Mouse (Mus musculus): ENCODE data around the gene Krt82.
"Not testable (repeated sequence)": the region's sequence is repeated elsewhere in the genome, so short reads cannot be mapped to it uniquely, and the experiment has no call there.

The Krt82 gene

DNA sequence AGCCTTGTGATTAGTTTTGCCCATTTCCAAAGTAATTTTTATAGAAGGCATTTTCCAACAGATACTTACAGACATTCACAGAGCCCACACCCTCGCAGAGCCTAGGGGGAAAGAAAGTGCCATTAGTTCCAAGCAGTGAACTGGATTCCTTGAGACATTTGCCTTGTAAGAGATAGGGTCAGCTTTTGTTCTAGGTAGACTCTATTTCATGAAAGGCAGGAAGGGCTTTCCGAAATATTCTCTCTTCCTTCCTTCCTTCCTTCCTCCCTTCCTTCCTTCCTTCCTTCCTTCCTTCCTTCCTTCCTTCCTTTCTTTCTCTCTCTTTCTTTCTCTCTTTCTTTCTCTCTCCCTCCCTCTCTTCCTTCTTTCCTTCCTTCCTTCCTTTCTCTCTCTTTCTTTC, 33.3 kb downstream of the Krt82 start, which contains the start of gene Gm49425:
Gm49425 (minus strand) TSS at position 101 of the 400 bp plus-strand sequence.
- not testable (repeated sequence) for DNase-seq (ENCODE audit: low spot score)

DNA sequence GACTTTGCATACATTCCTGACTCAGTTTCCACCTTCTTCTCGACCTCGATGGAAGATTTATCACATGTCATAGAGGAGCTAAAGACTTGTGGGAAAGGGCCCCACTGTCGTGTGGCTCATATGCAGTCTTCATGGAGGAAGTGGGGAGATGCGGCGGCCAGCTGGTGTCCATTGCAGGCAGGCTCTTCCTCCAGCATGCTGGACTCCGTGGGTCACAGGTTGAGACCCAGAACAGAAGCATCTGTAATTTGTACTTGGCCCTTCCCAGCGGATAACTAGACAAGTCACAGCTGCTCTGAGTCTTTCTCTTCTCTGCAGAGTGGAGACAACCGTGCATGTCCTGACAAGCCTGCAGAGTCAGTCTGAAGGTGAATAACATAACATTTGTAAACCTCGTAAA, 42.2 kb downstream of the Krt82 start:
- DNase-seq (ENCODE audit: low spot score): no peak

DNA sequence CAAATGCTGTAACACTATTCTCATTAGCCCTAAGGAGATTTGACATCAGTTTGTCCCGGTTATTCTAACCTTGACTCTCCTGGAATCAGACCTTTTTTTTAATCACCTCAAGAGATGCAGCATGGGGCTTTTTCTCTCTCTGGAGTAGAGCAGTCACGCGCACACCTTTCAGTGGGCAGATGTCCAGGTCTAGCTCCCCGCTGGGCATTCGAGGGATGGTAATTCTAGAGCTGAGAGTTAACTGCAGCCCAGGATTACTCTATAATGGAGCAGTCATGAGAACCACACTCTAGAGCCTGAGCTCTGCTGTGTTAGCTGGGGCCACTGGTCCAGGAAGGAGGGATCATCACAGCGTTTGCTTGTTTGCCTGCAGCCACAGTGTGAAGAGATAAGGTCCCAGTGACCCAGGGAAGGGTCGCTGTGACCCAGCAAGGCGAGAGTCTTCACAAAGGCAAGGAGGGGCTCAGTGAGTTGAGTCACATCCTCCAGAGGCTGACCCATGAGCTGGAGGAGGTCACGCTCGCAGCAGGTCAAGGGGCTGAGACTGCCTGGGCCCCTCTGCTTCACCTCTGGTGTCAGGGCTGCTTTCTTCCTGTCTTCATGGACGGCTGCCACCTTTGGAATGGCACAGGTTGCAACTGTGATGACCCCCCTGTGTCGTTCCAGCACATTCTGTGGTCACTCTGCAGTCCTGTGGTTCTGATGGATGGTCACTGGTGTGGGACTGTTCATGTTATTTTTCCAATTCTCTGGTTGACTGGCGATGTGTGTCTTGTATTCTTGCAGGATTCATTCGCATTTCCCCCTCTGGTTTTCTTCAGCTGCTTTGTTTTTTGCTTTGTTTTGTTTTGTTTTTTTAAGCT, 43.3 kb downstream of the Krt82 start:
- DNase-seq (ENCODE audit: low spot score): no peak

DNA sequence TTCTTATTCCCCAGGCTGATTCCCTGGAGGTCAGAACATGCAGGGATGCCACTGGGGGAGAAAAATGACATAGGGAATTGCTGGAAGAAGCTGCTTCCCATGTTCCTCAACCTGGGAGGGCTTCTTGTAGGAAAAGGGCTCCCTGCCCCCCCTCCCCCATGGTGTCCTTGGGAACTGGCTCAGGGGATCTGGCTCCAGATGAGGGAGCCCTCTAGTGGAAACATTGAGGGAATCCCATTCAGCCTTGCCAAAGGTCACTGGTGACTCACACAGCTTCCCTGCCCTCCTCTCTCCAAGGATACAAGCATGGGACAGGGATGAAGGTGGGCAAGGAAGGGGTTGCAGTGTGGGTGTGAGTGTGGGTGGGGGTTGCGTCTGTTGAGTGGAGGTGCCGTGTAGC, 53.3 kb downstream of the Krt82 start:
- DNase-seq (ENCODE audit: low spot score): peak; percentile 63

DNA sequence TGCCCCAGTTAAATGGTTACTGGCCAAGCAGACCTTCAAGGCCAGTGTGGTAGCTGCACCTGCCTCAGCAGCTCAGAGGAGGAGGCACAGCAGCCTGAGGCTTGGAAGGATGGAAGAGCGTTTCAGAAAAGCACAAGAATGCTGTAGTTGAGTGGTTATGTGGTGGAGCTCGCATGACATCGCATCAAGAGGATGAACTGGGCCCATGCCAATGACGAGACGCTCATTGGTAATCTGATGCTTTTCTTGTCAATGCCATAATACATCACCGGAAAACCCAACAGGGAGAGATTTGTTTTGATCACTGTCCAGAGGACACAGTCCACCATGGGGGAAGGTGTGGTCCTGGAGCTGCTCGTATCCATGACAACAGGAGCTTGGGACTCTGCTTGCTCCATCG, 55.2 kb downstream of the Krt82 start:
- no peak for DNase-seq (ENCODE audit: low spot score)

DNA sequence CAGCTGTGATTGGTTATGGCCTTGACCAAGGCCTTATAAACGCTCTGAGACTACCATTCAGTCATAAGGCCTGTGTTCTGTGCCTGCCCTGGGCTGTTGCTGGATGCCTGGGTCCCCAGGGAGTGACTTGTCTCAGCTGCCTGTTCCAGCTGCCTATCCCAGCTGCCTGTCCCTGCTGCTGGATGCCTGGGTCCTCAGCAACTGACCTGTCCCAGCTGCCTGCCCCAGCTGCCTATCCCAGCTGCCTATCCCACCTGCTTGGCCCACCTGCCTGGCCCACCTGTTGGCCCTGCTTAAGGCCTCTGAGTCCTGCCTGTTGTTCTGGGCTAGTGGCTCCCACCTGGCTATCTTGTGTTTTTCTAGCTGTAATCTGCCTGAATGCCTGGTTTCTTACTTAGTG, 56.3 kb downstream of the Krt82 start:
- DNase-seq (ENCODE audit: low spot score): no peak

DNA sequence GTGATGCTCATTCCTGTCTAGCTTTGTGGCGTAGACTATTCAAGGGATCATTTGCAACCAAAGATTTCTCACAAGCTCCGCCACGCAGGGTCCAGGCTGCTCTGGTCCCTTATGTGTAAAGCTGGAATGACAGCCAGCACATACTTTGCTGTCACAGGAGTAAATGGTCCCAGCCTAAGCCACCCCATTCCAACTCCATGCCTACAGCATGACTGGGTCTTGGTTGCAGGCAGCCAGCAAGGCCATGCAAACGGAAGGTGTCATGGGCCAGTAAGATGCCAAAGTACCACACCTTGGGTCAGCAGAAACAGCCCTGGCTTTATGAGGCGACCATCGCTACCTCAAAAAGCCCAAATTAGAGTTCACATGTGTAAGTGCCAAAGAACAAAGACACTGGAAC, 56.8 kb downstream of the Krt82 start:
- no peak for DNase-seq (ENCODE audit: low spot score)

DNA sequence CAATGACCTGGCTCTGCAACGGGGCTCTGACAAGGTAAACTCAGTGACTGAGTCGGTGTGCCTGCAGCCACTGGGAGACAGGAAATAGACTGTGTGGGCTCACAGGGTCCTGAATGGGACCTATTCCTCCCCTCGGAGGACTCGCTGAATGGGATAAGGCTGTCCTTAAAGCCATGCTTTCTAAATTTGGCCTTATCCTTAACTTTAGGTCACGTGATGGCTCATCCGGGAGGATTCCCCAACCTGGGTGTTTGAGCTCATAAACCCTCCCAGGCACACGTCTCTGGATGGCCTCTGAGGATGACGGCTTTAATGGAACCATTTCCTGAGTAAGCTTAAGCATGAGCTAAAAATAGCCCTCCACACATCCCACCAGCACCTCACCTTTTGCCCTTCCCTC, 57.7 kb downstream of the Krt82 start:
- no peak for DNase-seq (ENCODE audit: low spot score)

DNA sequence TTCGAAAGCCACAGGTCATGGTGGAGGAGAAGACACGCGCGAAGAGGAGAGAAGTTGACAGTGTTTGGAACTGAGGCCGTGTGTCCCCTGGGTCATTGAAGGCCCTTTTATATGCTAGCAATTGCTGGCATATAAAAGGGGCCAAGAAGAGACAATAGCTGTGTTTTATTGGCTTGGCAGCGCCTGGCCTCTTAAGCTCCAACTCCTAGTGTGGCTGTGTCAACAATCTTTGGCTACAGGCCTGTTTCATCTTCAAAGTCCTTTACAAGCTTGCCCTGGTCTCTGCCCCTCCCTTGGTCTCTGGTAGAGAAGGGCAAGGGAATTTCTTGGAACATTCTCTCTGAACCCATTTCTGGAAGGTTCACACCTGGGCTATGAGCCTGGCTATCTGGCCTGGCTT, 59.0 kb downstream of the Krt82 start, which contains the start of gene Krt83:
Krt83 (minus strand) TSS at position 82 of the 400 bp plus-strand sequence.
- no peak for DNase-seq (ENCODE audit: low spot score)
